Mouse (Mus musculus): Measurements from ENCODE around the gene Kctd11.
A peak's percentile ranks its signal among the peaks of the same experiment; 100 is the strongest.
"Not testable (repeated sequence)": the region's sequence is repeated elsewhere in the genome, so short reads cannot be mapped to it uniquely, and the experiment has no call there.

Kctd11 gene

GRCm38 (mm10) chr11:69881787-69882670 lies 823 bp upstream of the Kctd11 start:
- no peak for DNase-seq (ENCODE audit: low read depth, low spot score)

- peak; percentile 54 for DNase-seq (ENCODE audit: low read depth, low spot score)
Observed at GRCm38 (mm10) chr11:69880506-69880852, 727 bp downstream of the Kctd11 start.

- DNase-seq (ENCODE audit: low read depth, low spot score), result no peak
Observed at GRCm38 (mm10) chr11:69879711-69880110, 1.5 kb downstream of the Kctd11 start.

- DNase-seq (ENCODE audit: low read depth, low spot score), result no peak
Observed at GRCm38 (mm10) chr11:69878952-69879351, 2.3 kb downstream of the Kctd11 start.

- DNase-seq (ENCODE audit: low read depth, low spot score), result no peak
Observed at GRCm38 (mm10) chr11:69878399-69878798, 2.8 kb downstream of the Kctd11 start.

- no peak for DNase-seq (ENCODE audit: low read depth, low spot score)
Observed at GRCm38 (mm10) chr11:69877878-69878277, 3.3 kb downstream of the Kctd11 start, which contains the start of gene Tmem95. Gene Tmem95, minus strand, starts transcription at chr11:69878018.

GRCm38 (mm10) chr11:69876867-69877266 lies 4.3 kb downstream of the Kctd11 start:
- peak; percentile 71 for DNase-seq (ENCODE audit: low read depth, low spot score)

- DNase-seq (ENCODE audit: low read depth, low spot score), result no peak
Observed at GRCm38 (mm10) chr11:69876186-69876585, 5.0 kb downstream of the Kctd11 start.

GRCm38 (mm10) chr11:69872451-69872850 lies 8.8 kb downstream of the Kctd11 start:
- DNase-seq (ENCODE audit: low read depth, low spot score), result no peak

- DNase-seq (ENCODE audit: low read depth, low spot score), result no peak
Observed at GRCm38 (mm10) chr11:69871822-69872221, 9.4 kb downstream of the Kctd11 start.

- no peak for DNase-seq (ENCODE audit: low read depth, low spot score)
Observed at GRCm38 (mm10) chr11:69870289-69871069, 10.7 kb downstream of the Kctd11 start.

GRCm38 (mm10) chr11:69867335-69867734 lies 13.9 kb downstream of the Kctd11 start:
- DNase-seq (ENCODE audit: low read depth, low spot score), result no peak

GRCm38 (mm10) chr11:69865561-69865960 lies 15.6 kb downstream of the Kctd11 start:
- no peak for DNase-seq (ENCODE audit: low read depth, low spot score)

GRCm38 (mm10) chr11:69864138-69864860 lies 16.9 kb downstream of the Kctd11 start:
- DNase-seq (ENCODE audit: low read depth, low spot score), result no peak

- DNase-seq (ENCODE audit: low read depth, low spot score), result not testable (repeated sequence)
Observed at GRCm38 (mm10) chr11:69863729-69864128, 17.5 kb downstream of the Kctd11 start.

GRCm38 (mm10) chr11:69858113-69858998 lies 22.9 kb downstream of the Kctd11 start, which contains the start of gene Tnk1:
Gene Tnk1, minus strand, starts transcription at chr11:69858730.
- no peak for DNase-seq (ENCODE audit: low read depth, low spot score)

- DNase-seq (ENCODE audit: low read depth, low spot score), result no peak
Observed at GRCm38 (mm10) chr11:69855347-69855746, 25.9 kb downstream of the Kctd11 start.

- DNase-seq (ENCODE audit: low read depth, low spot score), result no peak
Observed at GRCm38 (mm10) chr11:69854680-69855079, 26.5 kb downstream of the Kctd11 start.

- no peak for DNase-seq (ENCODE audit: low read depth, low spot score)
Observed at GRCm38 (mm10) chr11:69853994-69854393, 27.2 kb downstream of the Kctd11 start.

- DNase-seq (ENCODE audit: low read depth, low spot score), result no peak
Observed at GRCm38 (mm10) chr11:69850754-69851153, 30.5 kb downstream of the Kctd11 start.

- no peak for DNase-seq (ENCODE audit: low read depth, low spot score)
Observed at GRCm38 (mm10) chr11:69849884-69850283, 31.3 kb downstream of the Kctd11 start.

Measured in embryo, embryonic 11.5 days (tissue).